ENCODE assay signal across 8 mouse cellular contexts in genomic region chr10:79997819-79998218, GRCm38 (mm10). TPM values are rescaled to one million over a fixed set of nuclear protein-coding genes. Genes with fewer than 3 reads are reported as not detected.
DNase-seq lines count a peak whose midpoint lies in the region; ATAC-seq and TF ChIP-seq lines count a peak whose summit lies in the region.

No protein-coding gene starts in this region.

- 9% methylated on average over 15 of the region's 15 CpGs for WGBS in heart, embryonic 15.5 days
- WGBS in liver, embryonic 14.5 days (ENCODE audit: insufficient replicate concordance) = 21% methylated on average over 15 of the region's 15 CpGs

- H3K4me3 ChIP-seq in megakaryocyte, embryonic 14.5 days (replicated peaks) = peak overlapping the region; percentile 98
- peak overlapping the region; percentile 59 for H3K4me3 ChIP-seq in heart, embryonic 15.5 days
- peak overlapping the region; percentile 91 to 98 for H3K4me3 ChIP-seq in liver, embryonic 14.5 days (ENCODE audit: insufficient read depth in 1 of 2, low read depth in 2 of 2, low read length in 2 of 2)

- peaks cover 88% of the 10 kb centered on the region for H3K36me3 ChIP-seq in megakaryocyte, embryonic 14.5 days (replicated peaks; ENCODE audit: low read length)
- peaks cover 30% of the 10 kb centered on the region for H3K36me3 ChIP-seq in heart, embryonic 15.5 days
- H3K36me3 ChIP-seq in liver, embryonic 14.5 days (replicated peaks; ENCODE audit: control insufficient read depth, insufficient read depth, low read depth) = peaks cover 16% of the 10 kb centered on the region

- peak overlapping the region; percentile 82 for H3K4me2 ChIP-seq in heart, embryonic 15.5 days
- H3K4me2 ChIP-seq in liver, embryonic 14.5 days (ENCODE audit: low read depth) = peak overlapping the region; percentile 83

- H3K9me3 ChIP-seq in megakaryocyte, embryonic 14.5 days = no peaks in the 10 kb centered on the region
- no peaks in the 10 kb centered on the region for H3K9me3 ChIP-seq in heart, embryonic 15.5 days (replicated peaks)
- no peaks in the 10 kb centered on the region for H3K9me3 ChIP-seq in liver, embryonic 14.5 days (ENCODE audit: control insufficient read depth, low read length)

- H3K27ac ChIP-seq in heart, embryonic 15.5 days = peak overlapping the region; percentile 42; the same call in 1 of the 2 replicates
- peak overlapping the region; percentile 95 for H3K27ac ChIP-seq in liver, embryonic 14.5 days

- no peak for TF ChIP-seq EP300 in liver, embryonic 14.5 days (IDR thresholded peaks at IDR 0.05; ENCODE audit: low read depth)

- H3K9ac ChIP-seq in heart, embryonic 15.5 days = no peak overlapping the region
- peak overlapping the region; percentile 96 for H3K9ac ChIP-seq in liver, embryonic 14.5 days (replicated peaks)

- no peak; the same call in 1 of the 2 replicates for TF ChIP-seq CTCF in liver, embryonic 14.5 days (IDR thresholded peaks at IDR 0.05; ENCODE audit: low read depth)

- H3K4me1 ChIP-seq in megakaryocyte, embryonic 14.5 days = peaks cover 88% of the 10 kb centered on the region
- H3K4me1 ChIP-seq in heart, embryonic 15.5 days (replicated peaks) = peaks cover 33% of the 10 kb centered on the region
- peaks cover 19 to 20% of the 10 kb centered on the region in 2 experiments for H3K4me1 ChIP-seq in liver, embryonic 14.5 days (replicated peaks; ENCODE audit: control insufficient read depth in 2 of 2, insufficient read depth in 2 of 2, low read length in 1 of 2)

- peak; percentile 89 to 91 for DNase-seq in cerebellum, postnatal 10 days
- DNase-seq in liver, embryonic 14.5 days (ENCODE audit: low read depth in 3 of 3, low spot score in 3 of 3) = no peak
- no peak for DNase-seq in embryo, embryonic 10.5 days (ENCODE audit: low spot score)
- DNase-seq in right cerebral cortex, adult 18-20 months = no peak

- H3K27me3 ChIP-seq in megakaryocyte, embryonic 14.5 days (replicated peaks) = no peaks in the 10 kb centered on the region
- H3K27me3 ChIP-seq in heart, embryonic 15.5 days = peaks cover 10% of the 10 kb centered on the region
- H3K27me3 ChIP-seq in liver, embryonic 14.5 days (ENCODE audit: control insufficient read depth, insufficient read depth, low read length) = no peaks in the 10 kb centered on the region

- no peak for ATAC-seq in megakaryocyte, adult 5-6 weeks (ENCODE audit: poor library complexity, severe bottlenecking)
- ATAC-seq in heart, embryonic 15.5 days (replicated peaks; ENCODE audit: insufficient number of reproducible peaks, insufficient read depth, low FRiP score, low read depth) = no peak; the same call in 1 of the 2 replicates
- peak; percentile 19; the same call in 1 of the 2 replicates for ATAC-seq in liver, embryonic 14.5 days (ENCODE audit: insufficient read depth)
- ATAC-seq in monocyte, adult 5-6 weeks (replicated peaks; ENCODE audit: insufficient number of reproducible peaks, low FRiP score, low TSS enrichment, poor library complexity, severe bottlenecking) = no peak

RNA-seq across cellular contexts. Expression of gene Abca7, which starts 1.5 kb away (rescaled TPM):
- polyA plus RNA-seq in megakaryocyte, embryonic 14.5 days (2012; ENCODE audit: insufficient read depth, low replicate concordance) = 47.4 and 62.2 TPM in 2 replicates
- 32.6 and 34.7 TPM in 2 replicates for total RNA-seq in megakaryocyte, adult 5-6 weeks (2015)
- 33.6 and 37.4 TPM in 2 replicates for total RNA-seq in megakaryocyte, adult 5-6 weeks (2017)
- 2.1 and 3.9 TPM in 2 replicates for polyA plus RNA-seq in heart, embryonic 15.5 days (2015; fragmentation: Nextera tagmentation; extraction: Ambion mirVana)
- polyA plus RNA-seq in liver, embryonic 14.5 days (2012; rRNA removed) = 11.2 and 12.7 TPM in 2 replicates
- 4.9 and 6.0 TPM in 2 replicates for polyA plus RNA-seq in liver, embryonic 14.5 days (2014; fragmentation: Nextera tagmentation; extraction: Ambion mirVana)
- total RNA-seq in monocyte, adult 5-6 weeks (2017) = 33.6 to 53.0 TPM (median 45.9 TPM) in 3 replicates

RNA-seq across cellular contexts. Expression of gene Cnn2, which starts 9.4 kb away (rescaled TPM):
- polyA plus RNA-seq in megakaryocyte, embryonic 14.5 days (2012; ENCODE audit: insufficient read depth, low replicate concordance) = 1,011 and 1,303 TPM in 2 replicates
- 174 and 175 TPM in 2 replicates for total RNA-seq in megakaryocyte, adult 5-6 weeks (2015)
- total RNA-seq in megakaryocyte, adult 5-6 weeks (2017) = 286 and 299 TPM in 2 replicates
- polyA plus RNA-seq in heart, embryonic 15.5 days (2015; fragmentation: Nextera tagmentation; extraction: Ambion mirVana) = 208 and 243 TPM in 2 replicates
- polyA plus RNA-seq in liver, embryonic 14.5 days (2012; rRNA removed) = 14.3 and 15.8 TPM in 2 replicates
- polyA plus RNA-seq in liver, embryonic 14.5 days (2014; fragmentation: Nextera tagmentation; extraction: Ambion mirVana) = 33.8 and 39.7 TPM in 2 replicates
- total RNA-seq in monocyte, adult 5-6 weeks (2017) = 210 to 295 TPM (median 228 TPM) in 3 replicates

RNA-seq across cellular contexts. Expression of gene Tmem259, which starts 13.7 kb away (rescaled TPM):
- 293 and 686 TPM in 2 replicates for polyA plus RNA-seq in megakaryocyte, embryonic 14.5 days (2012; ENCODE audit: insufficient read depth, low replicate concordance)
- 51.6 and 52.2 TPM in 2 replicates for total RNA-seq in megakaryocyte, adult 5-6 weeks (2015)
- 52.1 and 53.2 TPM in 2 replicates for total RNA-seq in megakaryocyte, adult 5-6 weeks (2017)
- 16.2 and 19.6 TPM in 2 replicates for polyA plus RNA-seq in heart, embryonic 15.5 days (2015; fragmentation: Nextera tagmentation; extraction: Ambion mirVana)
- polyA plus RNA-seq in liver, embryonic 14.5 days (2012; rRNA removed) = 59.7 and 79.7 TPM in 2 replicates
- polyA plus RNA-seq in liver, embryonic 14.5 days (2014; fragmentation: Nextera tagmentation; extraction: Ambion mirVana) = 5.9 and 8.6 TPM in 2 replicates
- total RNA-seq in monocyte, adult 5-6 weeks (2017) = 49.0 to 80.6 TPM (median 59.1 TPM) in 3 replicates

RNA-seq across cellular contexts. Expression of gene Arhgap45, which starts 18.6 kb away (rescaled TPM):
- polyA plus RNA-seq in megakaryocyte, embryonic 14.5 days (2012; ENCODE audit: insufficient read depth, low replicate concordance) = 375 and 477 TPM in 2 replicates
- 135 and 140 TPM in 2 replicates for total RNA-seq in megakaryocyte, adult 5-6 weeks (2015)
- 235 and 237 TPM in 2 replicates for total RNA-seq in megakaryocyte, adult 5-6 weeks (2017)
- polyA plus RNA-seq in heart, embryonic 15.5 days (2015; fragmentation: Nextera tagmentation; extraction: Ambion mirVana) = 4.7 and 14.4 TPM in 2 replicates
- 17.5 and 20.9 TPM in 2 replicates for polyA plus RNA-seq in liver, embryonic 14.5 days (2012; rRNA removed)
- polyA plus RNA-seq in liver, embryonic 14.5 days (2014; fragmentation: Nextera tagmentation; extraction: Ambion mirVana) = 7.9 and 9.3 TPM in 2 replicates
- total RNA-seq in monocyte, adult 5-6 weeks (2017) = 356 to 478 TPM (median 365 TPM) in 3 replicates

RNA-seq across cellular contexts. Expression of gene Grin3b, which starts 27.3 kb away (rescaled TPM):
- polyA plus RNA-seq in megakaryocyte, embryonic 14.5 days (2012; ENCODE audit: insufficient read depth, low replicate concordance) = not detected in 2 replicates
- total RNA-seq in megakaryocyte, adult 5-6 weeks (2015) = not detected in 2 replicates
- 0.18 TPM in 1 of 2 replicates, not detected in the other for total RNA-seq in megakaryocyte, adult 5-6 weeks (2017)
- polyA plus RNA-seq in heart, embryonic 15.5 days (2015; fragmentation: Nextera tagmentation; extraction: Ambion mirVana) = 0.24 and 0.28 TPM in 2 replicates
- polyA plus RNA-seq in liver, embryonic 14.5 days (2012; rRNA removed) = 0.01 and 0.03 TPM in 2 replicates
- 0.13 TPM in 1 of 2 replicates, not detected in the other for polyA plus RNA-seq in liver, embryonic 14.5 days (2014; fragmentation: Nextera tagmentation; extraction: Ambion mirVana)
- not detected in 3 replicates for total RNA-seq in monocyte, adult 5-6 weeks (2017)

Comparison
In these comparisons a context has a peak if more than half of its experiments do, and no peak if none do; other contexts are left out.
1. DNase-seq: peak in cerebellum, postnatal 10 days (2 of 2); none in liver, embryonic 14.5 days (0 of 3), embryo, embryonic 10.5 days (single experiment) and right cerebral cortex, adult 18-20 months (single experiment).
2. Peak in every context shown above with its lines, with median percentiles within 50 percentile points of each other: H3K4me3 ChIP-seq.